Mouse (Mus musculus): Measurements from ENCODE around the gene Nrap.
"Not testable (repeated sequence)": the region's sequence is repeated elsewhere in the genome, so short reads cannot be mapped to it uniquely, and the experiment has no call there.

Nrap gene

DNA sequence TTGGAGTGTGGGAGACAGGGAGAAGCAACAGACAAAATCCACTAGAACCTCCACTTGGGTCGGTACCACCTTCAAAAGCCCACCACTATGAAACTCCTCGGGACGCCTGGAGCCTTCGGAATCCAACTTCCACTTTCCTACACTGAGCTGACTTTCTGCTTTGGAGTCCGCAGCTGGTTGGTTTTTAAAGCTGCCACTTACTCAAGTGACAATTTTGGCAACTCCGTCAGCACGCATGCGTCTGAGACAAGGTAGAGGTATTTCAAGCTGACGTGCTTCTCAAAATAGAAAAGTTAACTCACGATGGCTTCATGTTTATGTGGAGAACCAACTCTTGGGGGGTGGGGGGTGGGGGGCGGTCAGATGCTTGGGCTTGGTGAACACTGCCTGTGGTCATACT, at the start of gene Nrap:
TSS of gene Nrap (minus strand) at position 159 of the 400 bp plus-strand sequence.
- peak; percentile 57 to 69 for DNase-seq (ENCODE audit: low spot score in 2 of 2)

DNA sequence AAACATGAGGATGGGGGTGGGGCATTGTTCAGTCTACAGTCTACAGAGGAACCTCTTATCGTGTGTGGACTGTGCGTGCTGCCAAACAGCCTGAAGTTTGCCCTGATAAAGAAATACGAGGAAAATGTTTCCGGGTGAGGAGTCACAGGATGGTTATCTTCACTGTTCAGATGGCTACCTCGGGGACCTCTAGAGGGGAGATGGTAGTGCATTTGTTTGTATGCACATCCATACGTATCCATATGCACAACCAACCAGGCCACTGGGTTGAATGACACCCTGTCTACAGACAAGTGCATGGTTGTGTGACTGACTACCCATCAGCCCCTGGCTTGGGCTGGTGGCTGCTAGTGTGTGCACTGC, 49.2 kb upstream of the Nrap start:
- no peak for DNase-seq (ENCODE audit: low spot score in 2 of 2)

DNA sequence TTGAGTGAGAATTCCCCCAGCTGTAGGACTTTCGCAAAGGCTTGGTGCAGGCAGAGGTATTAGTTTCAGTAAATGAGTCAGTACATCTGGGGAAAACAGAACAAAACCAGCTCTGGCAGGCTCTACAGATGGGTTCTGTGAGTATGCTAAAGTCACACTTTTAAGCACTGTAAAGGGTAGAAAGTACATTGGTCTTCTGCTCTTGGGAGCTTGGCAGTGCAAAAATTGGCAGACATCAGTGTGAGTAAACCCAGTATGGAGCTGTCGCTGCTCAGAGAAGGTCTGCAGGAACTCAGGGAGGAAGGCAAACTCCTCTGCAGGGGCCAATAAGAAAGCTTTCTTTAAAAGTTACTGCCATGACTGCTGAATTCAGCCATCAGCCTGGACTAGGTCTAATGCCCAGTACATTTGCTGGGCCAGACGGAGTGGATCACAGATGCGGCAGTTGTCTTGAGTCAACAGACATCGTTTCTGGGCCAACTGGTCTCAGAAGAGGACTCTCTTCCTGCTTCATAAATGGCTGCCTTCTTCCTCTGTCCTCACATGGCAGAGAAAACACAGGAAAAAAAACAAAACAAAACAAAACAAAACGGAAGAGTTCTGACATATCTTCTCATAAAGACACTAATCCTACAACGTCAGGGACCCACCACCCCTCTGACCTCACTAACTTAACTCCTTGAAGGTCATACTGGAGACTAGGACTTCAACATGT, 48.7 kb upstream of the Nrap start:
- DNase-seq (ENCODE audit: low spot score in 2 of 2) = peak; percentile 44 to 46

DNA sequence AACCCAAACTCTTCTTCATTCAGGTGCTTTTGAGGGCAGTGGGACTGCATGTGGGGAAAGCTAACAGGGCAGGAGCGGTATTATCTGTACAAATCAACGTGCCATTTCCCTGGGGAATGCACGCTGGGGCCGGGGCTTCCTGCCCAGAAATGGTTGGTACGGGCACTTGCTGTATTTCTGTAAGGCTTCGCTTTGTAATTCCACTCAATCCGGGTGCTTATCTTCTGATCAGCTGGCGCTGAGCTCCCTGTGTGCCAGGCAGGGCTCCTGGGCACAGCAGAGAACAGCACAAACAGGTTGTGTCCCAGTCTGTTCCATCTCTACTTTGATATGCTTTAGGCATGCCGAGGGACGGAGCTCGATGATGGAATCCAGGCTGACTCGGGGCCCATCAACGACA, 46.5 kb upstream of the Nrap start:
- no peak for DNase-seq (ENCODE audit: low spot score in 2 of 2)

DNA sequence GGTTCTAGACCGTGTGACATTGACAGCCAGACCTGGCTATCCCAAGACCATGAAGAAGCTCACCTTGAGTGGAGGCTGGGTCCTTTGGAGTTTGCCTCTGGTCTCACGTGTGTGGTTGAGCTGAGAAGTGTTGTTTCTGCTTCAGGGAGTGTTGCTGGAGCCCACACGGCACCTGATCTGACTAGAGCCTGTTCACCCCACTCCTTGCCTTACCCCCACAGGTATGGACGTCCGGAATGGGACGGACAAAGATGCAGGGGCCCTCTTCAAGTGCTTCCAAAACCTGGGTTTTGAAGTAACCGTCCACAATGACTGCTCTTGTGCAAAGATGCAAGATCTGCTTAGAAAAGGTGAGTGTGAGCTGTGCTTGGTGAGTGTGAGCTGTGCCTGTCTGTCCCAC, 43.7 kb upstream of the Nrap start:
- no peak for DNase-seq (ENCODE audit: low spot score in 2 of 2)

DNA sequence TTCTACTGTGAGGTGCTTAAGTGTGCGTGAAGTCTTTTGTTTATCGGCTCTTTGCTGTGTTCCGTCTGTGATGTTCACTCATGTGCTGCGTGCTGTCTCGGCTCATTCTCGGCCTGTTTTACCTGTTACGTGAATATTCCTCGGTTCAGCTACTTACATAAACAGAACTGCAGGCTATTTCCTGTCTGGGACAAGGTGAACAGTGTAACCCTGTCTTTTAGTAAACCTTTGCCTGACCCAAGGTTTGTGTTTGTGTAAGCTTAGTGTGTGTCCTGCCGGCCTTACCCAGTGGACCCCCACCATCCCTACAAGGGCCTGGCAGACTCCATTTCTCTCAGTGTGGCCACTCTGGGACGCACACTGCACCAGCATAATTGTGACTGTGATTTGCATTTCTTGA, 42.9 kb upstream of the Nrap start:
- DNase-seq (ENCODE audit: low spot score in 2 of 2) = no peak

DNA sequence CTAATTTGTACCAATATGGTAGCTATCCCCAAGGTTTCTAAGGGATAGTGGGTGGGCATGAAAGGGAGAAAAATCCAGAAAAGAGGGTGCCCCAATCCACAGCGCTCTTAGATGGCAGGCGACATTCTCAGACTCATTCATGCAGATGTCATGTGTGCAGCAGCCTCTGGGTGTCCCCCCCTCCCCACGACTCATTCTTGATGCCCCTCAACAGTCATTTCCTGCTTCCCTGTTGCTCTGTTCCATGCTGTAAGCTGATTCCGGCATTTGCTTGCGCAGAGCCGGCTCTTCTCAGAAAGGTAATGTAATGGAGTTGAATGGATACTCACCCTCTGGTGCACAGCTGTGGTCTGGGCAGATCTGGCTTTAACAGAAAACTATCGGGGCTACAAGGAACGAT, 40.5 kb upstream of the Nrap start:
- no peak for DNase-seq (ENCODE audit: low spot score in 2 of 2)

DNA sequence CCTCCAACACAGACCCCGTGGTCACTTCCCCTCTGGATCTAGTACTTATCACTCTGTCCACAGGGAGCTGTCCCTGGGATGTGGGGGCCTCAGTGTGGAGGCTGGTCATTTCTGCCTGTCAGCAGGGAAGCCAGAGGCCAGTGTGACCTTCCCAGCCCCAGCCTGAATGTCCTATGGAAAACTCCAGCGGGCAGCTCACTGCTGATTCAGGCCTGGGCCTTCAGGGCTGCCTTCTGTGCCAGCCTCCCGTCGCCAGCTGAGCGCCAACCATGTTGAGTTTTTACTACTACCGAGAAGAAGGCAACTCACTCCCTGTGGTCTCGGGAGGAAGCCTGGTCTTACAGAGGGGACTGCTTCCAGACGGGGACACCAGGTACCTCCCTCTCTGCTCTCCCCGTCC, 35.7 kb upstream of the Nrap start:
- DNase-seq (ENCODE audit: low spot score in 2 of 2) = peak in 1 of 2 experiments; percentile 29

DNA sequence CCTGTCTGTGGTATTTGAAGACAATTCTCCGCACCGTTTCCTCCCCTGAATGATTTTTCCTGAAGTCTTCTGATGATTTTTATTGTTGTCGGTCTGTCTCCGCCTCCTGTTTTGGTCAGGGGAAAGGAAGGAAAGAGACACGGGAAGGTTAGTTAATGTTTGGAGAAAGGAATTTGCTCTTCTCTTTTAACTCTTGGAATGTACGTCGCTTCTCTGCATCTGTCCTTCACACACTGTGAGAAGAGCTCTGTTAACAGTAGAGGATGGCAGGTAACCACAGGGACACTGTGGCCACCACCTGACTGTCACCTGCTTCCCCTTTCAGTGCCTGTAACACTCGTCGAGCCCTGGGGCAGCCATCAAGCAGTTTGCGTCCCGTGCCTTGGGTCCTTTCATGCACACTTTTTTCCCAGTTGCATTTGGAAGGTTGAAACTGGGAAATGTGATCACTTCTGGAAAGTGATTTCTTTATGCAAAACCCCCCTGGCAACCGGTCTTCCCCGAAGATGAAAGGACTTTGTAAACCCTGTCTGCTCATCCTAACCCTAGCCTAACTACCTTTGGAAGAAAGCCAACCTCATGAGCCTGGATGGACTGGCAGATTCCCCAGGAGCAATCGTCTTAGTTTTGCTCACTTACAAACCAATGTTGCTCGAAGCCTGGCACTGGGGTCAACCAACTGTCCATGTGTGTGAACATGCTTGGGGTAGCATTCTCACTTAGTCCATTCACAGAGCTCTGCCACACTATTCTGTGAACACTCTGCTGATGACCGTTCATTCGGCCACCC, 35.0 kb upstream of the Nrap start:
- DNase-seq (ENCODE audit: low spot score in 2 of 2) = no peak

DNA sequence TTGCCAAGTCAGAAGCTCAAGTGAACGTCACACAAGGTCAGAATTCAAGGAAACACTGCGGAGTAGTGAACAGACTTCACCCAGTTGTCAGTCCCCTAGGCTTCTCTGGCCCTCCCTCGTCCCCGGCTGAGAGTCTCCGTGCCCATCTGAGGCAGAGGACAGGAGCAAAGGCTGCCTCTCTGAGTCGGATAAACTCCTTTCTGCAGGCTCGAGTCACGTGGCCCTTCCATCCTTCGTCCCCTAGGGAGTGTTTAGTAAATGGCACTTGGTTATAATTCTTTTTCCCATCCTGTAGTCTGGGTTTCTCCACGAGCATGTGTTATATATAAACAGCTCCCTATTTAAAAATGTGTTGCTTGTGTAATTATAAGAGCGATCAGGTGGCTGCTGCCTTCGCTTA, 33.5 kb upstream of the Nrap start:
- no peak for DNase-seq (ENCODE audit: low spot score in 2 of 2)

DNA sequence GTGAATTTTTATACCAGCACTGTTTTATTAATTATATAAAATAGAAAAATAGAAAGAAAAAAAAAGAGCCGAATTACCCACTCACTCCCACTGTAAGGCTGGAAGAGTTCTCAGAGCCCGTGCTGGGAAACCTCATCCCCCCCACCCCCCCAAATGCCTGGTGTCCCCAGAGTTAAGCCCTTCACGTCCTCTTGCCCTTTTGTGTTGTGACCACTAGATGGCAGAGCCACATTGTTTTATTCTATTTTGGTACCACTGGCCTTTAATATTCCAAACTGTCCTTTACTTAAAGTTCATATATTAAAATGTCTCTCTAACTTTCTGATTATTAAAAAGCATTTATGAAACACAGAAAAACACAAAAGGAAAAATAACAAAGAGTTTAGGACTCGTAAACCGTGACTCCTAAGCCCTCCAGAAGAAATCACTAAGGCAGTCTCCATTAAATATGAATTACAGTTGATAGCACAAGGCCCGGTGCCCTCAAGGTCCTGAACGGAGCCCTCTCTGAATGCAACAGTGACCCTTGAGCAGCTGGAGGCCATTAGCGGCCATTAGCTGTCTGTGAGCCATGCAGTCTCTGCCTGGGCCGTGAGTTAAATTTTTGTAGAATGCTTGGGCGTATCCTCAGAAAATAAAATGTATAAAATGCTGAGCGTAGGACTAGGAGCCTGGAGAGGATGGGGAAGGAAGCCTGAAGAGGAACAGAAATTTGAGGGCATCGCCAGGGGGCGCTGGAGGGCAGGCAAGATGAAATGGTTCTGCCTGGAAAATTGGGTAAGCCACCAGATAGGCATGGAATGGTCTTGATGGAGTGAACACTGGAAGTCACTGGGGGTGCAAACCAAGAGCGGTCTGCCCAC, 32.9 kb upstream of the Nrap start:
- DNase-seq (ENCODE audit: low spot score in 2 of 2) = peak; percentile 64 to 82

DNA sequence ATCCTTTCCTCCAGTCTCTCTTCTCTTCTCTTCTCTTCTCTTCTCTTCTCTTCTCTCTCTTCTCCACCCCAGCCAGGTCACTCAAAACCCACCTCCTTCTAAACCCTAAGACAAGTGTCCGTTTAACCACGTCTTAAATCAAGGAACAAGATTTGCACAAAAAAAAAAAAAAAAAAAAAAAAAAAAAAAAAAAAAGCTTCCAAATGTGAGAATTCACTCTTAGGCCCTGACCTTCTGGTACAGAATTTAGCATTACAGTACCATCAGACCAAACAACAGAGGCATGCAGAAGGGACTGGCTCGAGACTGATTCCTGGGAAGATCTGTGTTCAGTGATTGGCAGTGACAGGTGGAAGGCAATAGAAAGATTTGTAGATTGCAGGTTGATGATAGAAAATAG, 30.5 kb upstream of the Nrap start:
- DNase-seq (ENCODE audit: low spot score in 2 of 2) = no peak

DNA sequence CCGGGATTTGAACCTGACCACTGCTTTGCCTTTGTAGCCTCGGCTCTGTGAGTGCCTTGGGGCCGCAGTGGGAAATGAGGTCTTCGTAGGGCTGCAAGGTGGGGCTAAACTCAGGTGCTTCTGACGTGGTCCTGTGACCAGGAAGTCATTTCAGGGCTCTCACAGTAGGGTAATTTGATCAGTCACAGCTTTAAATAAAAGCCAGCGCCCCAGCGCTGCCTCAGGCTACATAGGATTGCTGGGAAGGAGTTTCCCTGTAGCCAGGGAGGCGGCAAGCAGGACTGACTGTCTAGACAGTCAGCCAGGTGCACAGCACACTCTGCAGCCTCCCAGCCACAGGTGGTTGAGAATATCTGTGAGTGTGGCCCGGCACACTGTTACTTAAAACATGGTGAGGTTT, 29.6 kb upstream of the Nrap start:
- DNase-seq (ENCODE audit: low spot score in 2 of 2) = no peak

DNA sequence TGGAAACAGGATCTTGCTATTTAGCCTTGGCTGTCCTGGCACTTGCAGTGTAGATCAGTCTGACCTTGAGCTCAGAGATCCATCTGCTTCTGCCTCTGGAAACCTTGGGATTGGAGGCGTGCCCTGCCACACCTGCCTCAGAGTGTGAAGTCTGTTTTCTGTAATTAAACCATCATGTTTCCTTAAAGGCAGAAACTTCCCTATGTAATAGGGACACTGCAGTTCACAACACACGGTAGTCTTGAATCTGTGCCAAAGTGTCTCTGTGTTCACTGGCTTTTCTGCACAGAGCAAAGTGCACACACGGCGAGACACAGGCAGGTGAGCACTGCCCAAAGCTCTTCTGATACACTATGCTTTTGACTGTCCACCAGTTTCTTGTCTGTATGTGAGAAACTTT, 28.6 kb upstream of the Nrap start:
- DNase-seq (ENCODE audit: low spot score in 2 of 2) = no peak

DNA sequence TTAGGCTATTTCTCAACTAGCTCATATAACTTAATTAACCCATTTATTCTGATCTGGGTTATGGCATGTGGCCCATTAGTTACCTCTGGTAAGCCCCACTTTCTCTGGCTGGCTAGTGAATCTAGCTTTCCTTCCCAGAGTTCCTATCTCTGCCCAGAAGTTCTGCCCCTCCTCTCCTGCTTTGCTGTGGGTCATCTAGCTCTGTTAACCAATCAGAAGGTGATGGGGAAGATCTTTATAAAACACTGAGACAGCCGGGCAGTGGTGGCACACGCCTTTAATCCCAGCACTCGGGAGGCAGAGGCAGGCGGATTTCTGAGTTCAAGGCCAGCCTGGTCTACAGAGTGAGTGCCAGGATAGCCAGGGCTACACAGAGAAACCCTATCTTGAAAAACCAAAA, 20.0 kb upstream of the Nrap start:
- not testable (repeated sequence) for DNase-seq (ENCODE audit: low spot score in 2 of 2)

DNA sequence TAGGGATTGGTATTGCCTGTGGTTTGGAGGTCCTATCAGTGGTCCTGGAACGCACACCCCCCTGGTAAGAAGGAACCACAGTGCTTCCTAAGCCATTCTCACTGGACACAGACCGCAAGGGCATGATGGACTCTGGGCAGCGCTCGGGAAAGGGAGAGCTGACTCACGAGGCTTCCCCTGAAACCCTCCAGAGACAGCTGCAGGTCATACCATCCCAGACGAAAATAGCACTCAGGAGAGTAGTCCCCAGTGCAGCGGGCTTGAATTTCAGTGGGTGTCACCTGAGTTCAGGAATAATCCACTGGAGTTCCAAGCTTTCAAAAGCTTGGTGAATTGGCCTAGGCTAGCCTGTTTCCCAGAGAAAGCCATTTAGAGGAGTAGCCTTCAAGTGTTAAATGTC, 16.7 kb upstream of the Nrap start:
- peak in 1 of 2 experiments; percentile 59 for DNase-seq (ENCODE audit: low spot score in 2 of 2)

DNA sequence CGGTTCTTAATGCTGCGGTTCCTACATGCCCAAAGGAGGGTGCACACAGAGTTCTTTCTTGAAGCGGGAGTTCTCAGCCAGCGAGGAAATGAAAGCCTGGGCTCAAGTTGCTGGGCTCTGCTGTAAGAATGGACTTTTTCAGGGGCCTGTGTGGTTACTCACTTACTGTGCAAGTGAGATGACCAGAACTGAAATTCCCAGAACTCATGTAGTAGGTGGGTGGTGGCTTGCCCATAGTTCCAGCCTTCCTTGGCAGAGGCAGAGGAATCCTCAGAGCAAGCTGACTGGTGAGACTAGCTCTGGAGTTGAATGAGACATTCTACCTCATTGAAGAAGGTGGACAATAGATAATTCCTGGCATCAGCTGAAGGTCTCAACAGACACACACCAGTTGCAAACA, 16.0 kb upstream of the Nrap start:
- no peak for DNase-seq (ENCODE audit: low spot score in 2 of 2)

DNA sequence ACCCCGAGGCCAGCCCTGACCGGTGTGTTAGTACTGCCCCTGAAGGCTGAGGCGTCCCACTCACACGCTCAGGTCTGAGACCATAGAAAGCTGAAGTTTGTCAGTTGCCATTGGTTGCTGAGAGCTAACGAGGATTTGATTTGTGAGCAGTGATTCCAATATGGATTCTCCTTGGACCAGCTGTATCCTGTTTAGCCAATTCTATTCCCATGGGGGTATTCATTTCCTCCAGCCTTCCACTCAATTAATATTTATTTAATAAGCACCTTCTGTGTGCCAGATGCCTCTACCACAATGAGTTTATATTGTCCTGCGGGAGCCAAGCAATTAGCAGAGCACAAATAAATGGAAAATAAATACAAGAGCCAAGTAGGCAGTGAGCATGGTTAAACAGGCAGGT, 12.0 kb upstream of the Nrap start:
- DNase-seq (ENCODE audit: low spot score in 2 of 2) = no peak

DNA sequence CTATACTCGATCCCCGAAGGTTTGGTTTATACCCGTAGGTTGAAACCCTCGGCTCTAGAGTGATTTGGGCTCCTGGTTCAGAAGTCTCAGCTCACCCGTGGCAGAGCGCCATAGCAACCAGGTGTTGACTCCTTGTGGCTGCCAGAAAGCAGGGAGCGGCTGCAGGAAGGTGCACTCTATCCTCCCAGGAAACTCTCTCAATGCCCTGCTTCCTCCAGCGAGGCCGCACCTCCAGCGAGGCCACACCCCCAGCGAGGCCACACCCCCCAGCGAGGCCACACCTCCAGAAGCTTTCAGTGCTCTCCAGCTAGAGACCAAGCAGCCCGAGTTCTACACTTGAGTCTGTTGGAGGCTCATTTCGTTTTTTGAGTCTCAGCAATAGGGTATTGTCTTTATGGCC, 10.4 kb upstream of the Nrap start:
- peak; percentile 69 to 81 for DNase-seq (ENCODE audit: low spot score in 2 of 2)

DNA sequence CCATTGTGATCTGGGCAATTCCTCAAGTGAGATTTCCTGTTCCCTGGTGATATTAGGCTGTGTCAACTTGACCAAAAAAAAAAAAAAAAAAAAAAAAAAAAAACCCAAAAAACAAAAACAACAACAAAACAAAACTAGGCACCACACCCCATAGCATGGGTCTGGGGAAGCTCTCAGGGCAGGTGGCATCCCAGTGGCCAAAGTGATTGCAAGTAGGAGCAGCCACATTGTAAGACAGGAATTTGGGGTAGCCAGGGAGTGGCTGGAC, 8.6 kb upstream of the Nrap start:
- DNase-seq (ENCODE audit: low spot score in 2 of 2) = no peak

DNA sequence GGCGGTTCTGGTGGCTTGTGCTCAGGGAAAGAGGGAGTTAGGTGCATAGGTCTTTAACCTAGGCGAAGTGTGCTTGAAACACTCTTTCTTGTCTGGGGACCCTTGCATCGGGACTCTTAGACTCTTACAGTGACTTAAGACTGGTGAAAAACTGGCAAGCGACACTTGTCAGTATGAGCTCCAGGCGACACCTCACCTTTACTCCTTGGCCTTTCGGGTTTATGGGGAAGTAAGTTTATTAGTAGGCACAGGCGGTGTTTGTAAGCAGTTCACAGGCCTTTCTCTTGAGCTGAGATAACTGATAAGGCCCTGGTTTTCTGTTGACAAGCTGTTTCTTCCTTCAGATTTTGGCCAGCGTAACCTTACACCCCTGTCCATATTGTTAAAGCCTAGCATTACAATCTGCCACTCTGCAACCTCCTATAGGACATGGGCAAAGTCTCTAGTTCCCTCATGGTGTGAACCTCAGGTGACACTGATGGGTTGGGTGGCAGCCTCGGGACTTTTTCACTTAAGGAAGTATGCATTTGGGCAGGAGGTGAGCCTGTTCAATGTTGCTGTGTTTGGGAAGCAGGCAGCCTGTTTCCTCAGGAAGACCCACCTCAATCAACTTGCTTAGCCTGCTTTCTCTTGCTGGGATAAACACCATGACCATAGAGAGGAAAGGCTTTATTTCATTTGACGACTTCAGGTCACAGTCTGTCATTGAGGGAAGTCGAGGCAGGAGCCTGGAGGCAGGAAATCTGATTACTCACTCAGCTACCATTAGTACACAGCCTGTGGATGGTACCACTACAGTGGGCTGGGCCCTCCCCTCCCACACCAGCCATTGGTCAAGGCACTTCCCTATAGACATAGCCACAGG, 8.1 kb upstream of the Nrap start:
- no peak for DNase-seq (ENCODE audit: low spot score in 2 of 2)

All from heart, adult 9 months (tissue).